Mouse (Mus musculus) testis, adult 2 months (tissue): ENCODE measurements around the gene Muc13. TPM values are rescaled to one million over a fixed set of nuclear protein-coding genes. Genes with fewer than 3 reads are reported as not detected.
A peak's percentile ranks its signal among the peaks of the same experiment; 100 is the strongest.

Experiments
- H3K27ac ChIP-seq: fragments of 200-500 bp; 2 replicates; pipeline ENCODE4 v1.5.1; 2012; ENCODE audit warnings: low read depth, low read length; ENCODE audit not compliant: control insufficient read depth, insufficient read depth
- H3K27me3 ChIP-seq: fragments of 200-500 bp; 2 replicates; pipeline ENCODE4 v1.6.1; 2012; ENCODE audit warnings: mild to moderate bottlenecking, low read length, moderate library complexity; ENCODE audit not compliant: control insufficient read depth, insufficient read depth
- H3K36me3 ChIP-seq: fragments of 200-500 bp; 2 replicates; pipeline ENCODE4 v1.6.1; 2012; ENCODE audit warnings: mild to moderate bottlenecking, low read length; ENCODE audit not compliant: control insufficient read depth, insufficient read depth
- H3K4me1 ChIP-seq: fragments of 200-500 bp; 2 replicates; pipeline ENCODE4 v1.6.1; 2012; ENCODE audit warnings: low read length; ENCODE audit not compliant: control insufficient read depth, insufficient read depth
- H3K4me3 ChIP-seq: fragments of 200-500 bp; 2 replicates; pipeline ENCODE4 v1.5.1; 2012; ENCODE audit warnings: low read depth, mild to moderate bottlenecking, low read length, moderate library complexity, mixed read lengths; ENCODE audit not compliant: control insufficient read depth
- CTCF ChIP-seq: fragments of 200-500 bp; IDR thresholded peaks from 2 replicates; pipeline ENCODE4 v1.5.1; 2012; ENCODE audit warnings: low read depth, mild to moderate bottlenecking, inconsistent platforms, low read length, moderate library complexity; ENCODE audit not compliant: control insufficient read depth, insufficient read depth, insufficient replicate concordance
- POLR2A ChIP-seq: fragments of 200-500 bp; IDR thresholded peaks from 2 replicates; pipeline ENCODE4 v1.6.1; 2012; ENCODE audit warnings: low read depth, mild to moderate bottlenecking, inconsistent platforms, low read length, moderate library complexity; ENCODE audit not compliant: control insufficient read depth
- polyA plus RNA-seq: library from polyadenylated mRNA; depleted of rRNA; stranded (reverse); fragments of >200 nt; gene quantifications from 2 replicates; pipeline ENCODE4 v1.2.3, GENCODE M21; 2012

Muc13 gene
- polyA plus RNA-seq, 1 experiment: 0.32 TPM

- no peaks in the 10 kb centered on the region for H3K27me3 ChIP-seq
Observed at GRCm38 (mm10) chr16:33784547-33784946, 9.3 kb upstream of the Muc13 start.

GRCm38 (mm10) chr16:33785092-33785704 is 8.6 kb upstream of the Muc13 start:
- H3K36me3 ChIP-seq: no peaks in the 10 kb centered on the region
- no peak overlapping the region for H3K4me3 ChIP-seq
- H3K27ac ChIP-seq: no peak overlapping the region
- TF ChIP-seq CTCF: no peak
- TF ChIP-seq POLR2A: no peak
- H3K4me1 ChIP-seq: peaks cover 3% of the 10 kb centered on the region
- no peaks in the 10 kb centered on the region for H3K27me3 ChIP-seq

More at GRCm38 (mm10) chr16:33784547-33784946, 9.3 kb upstream of the Muc13 start:
- Histone ChIP-seq H3K27ac (no peak overlapping the region), H3K36me3 (no peaks in the 10 kb centered on the region), H3K4me1 (peaks cover 3% of the 10 kb centered on the region), H3K4me3 (no peak overlapping the region)
- TF ChIP-seq POLR2A: no peak
- TF ChIP-seq CTCF: no peak

GRCm38 (mm10) chr16:33786657-33787390 is 7.0 kb upstream of the Muc13 start:
- no peaks in the 10 kb centered on the region for H3K36me3 ChIP-seq
- no peak overlapping the region for H3K27ac ChIP-seq
- H3K4me3 ChIP-seq: no peak overlapping the region
- TF ChIP-seq POLR2A: no peak
- no peak for TF ChIP-seq CTCF
- H3K4me1 ChIP-seq: peaks cover 3% of the 10 kb centered on the region
- H3K27me3 ChIP-seq: no peaks in the 10 kb centered on the region

- Histone ChIP-seq H3K4me3 (no peak overlapping the region), H3K36me3 (no peaks in the 10 kb centered on the region), H3K4me1 (no peaks in the 10 kb centered on the region), H3K27me3 (no peaks in the 10 kb centered on the region), H3K27ac (no peak overlapping the region)
- TF ChIP-seq POLR2A: no peak
- no peak for TF ChIP-seq CTCF
Observed at GRCm38 (mm10) chr16:33795106-33795505, 1.3 kb downstream of the Muc13 start.

- no peak for TF ChIP-seq CTCF
- TF ChIP-seq POLR2A: no peak
- no peaks in the 10 kb centered on the region for H3K27me3 ChIP-seq
Observed at GRCm38 (mm10) chr16:33795887-33796286, 2.0 kb downstream of the Muc13 start.

GRCm38 (mm10) chr16:33796756-33797155 is 2.9 kb downstream of the Muc13 start:
- no peaks in the 10 kb centered on the region for H3K36me3 ChIP-seq
- TF ChIP-seq CTCF: no peak
- TF ChIP-seq POLR2A: no peak
- H3K27ac ChIP-seq: no peak overlapping the region
- H3K4me1 ChIP-seq: no peaks in the 10 kb centered on the region
- no peaks in the 10 kb centered on the region for H3K27me3 ChIP-seq
- no peak overlapping the region for H3K4me3 ChIP-seq

More at GRCm38 (mm10) chr16:33795887-33796286, 2.0 kb downstream of the Muc13 start:
- no peaks in the 10 kb centered on the region for H3K4me1 ChIP-seq
- no peak overlapping the region for H3K27ac ChIP-seq
- H3K36me3 ChIP-seq: no peaks in the 10 kb centered on the region
- no peak overlapping the region for H3K4me3 ChIP-seq

- TF ChIP-seq POLR2A (no peak), CTCF (peak; percentile 27; the same call in 1 of the 2 replicates)
- Histone ChIP-seq H3K27me3 (no peaks in the 10 kb centered on the region), H3K4me1 (no peaks in the 10 kb centered on the region), H3K4me3 (no peak overlapping the region), H3K27ac (no peak overlapping the region), H3K36me3 (no peaks in the 10 kb centered on the region)
Observed at GRCm38 (mm10) chr16:33797860-33798259, 4.0 kb downstream of the Muc13 start.
